Mouse (Mus musculus) monocyte, adult 59 days (primary cell): ENCODE measurements around the gene Mmab. TPM values are rescaled to one million over a fixed set of nuclear protein-coding genes. Genes with fewer than 3 reads are reported as not detected.

Experiments used
- total RNA-seq, 2 experiments: library from RNA; stranded (reverse); gene quantifications; one replicate each; pipeline ENCODE4 v1.2.4; 2023

Gene Mmab
- total RNA-seq, result 1 to 10 TPM; 4.2 to 4.9 TPM

GRCm38 (mm10) chr5:114443566-114444367 is at the start of gene Mmab, which contains the start of gene Mvk:
Gene Mmab, minus strand, starts transcription at chr5:114444060.
Gene Mvk, plus strand, starts transcription at chr5:114444269.

Other genes starting within 250 kb of the Mmab start
- not detected for gene Foxn4, start 170.3 kb downstream of the Mmab start, total RNA-seq
- gene Myo1h, start 154.9 kb downstream of the Mmab start, total RNA-seq, result 1 to 10 TPM; 6.7 to 8.6 TPM
- gene Kctd10, start 63.6 kb downstream of the Mmab start, total RNA-seq, result 10 to 100 TPM; 73.3 to 77.8 TPM
- 10 to 100 TPM; 59.0 to 63.4 TPM for gene Ube3b, start 63.5 kb downstream of the Mmab start, total RNA-seq
- 1 to 10 TPM; 7.8 to 8.0 TPM for gene Mvk, start 209 bp upstream of the Mmab start, total RNA-seq
- gene Fam222a, start 124.0 kb upstream of the Mmab start, total RNA-seq, result under 1 TPM; 0.52 to 0.70 TPM
- gene Trpv4, start 214.4 kb upstream of the Mmab start, total RNA-seq, result 10 to 100 TPM in 1 of 2 experiments, 1 to 10 TPM in 1; 7.4 to 11.9 TPM
- 100 to 1,000 TPM; 175 to 179 TPM for gene Gltp, start 246.9 kb upstream of the Mmab start, total RNA-seq